Mouse (Mus musculus): Measurements from ENCODE around the gene Cep131. TPM values are rescaled to one million over a fixed set of nuclear protein-coding genes. Genes with fewer than 3 reads are reported as not detected.

The Cep131 gene
- polyA plus RNA-seq, 1 experiment = 12.2 TPM

DNA sequence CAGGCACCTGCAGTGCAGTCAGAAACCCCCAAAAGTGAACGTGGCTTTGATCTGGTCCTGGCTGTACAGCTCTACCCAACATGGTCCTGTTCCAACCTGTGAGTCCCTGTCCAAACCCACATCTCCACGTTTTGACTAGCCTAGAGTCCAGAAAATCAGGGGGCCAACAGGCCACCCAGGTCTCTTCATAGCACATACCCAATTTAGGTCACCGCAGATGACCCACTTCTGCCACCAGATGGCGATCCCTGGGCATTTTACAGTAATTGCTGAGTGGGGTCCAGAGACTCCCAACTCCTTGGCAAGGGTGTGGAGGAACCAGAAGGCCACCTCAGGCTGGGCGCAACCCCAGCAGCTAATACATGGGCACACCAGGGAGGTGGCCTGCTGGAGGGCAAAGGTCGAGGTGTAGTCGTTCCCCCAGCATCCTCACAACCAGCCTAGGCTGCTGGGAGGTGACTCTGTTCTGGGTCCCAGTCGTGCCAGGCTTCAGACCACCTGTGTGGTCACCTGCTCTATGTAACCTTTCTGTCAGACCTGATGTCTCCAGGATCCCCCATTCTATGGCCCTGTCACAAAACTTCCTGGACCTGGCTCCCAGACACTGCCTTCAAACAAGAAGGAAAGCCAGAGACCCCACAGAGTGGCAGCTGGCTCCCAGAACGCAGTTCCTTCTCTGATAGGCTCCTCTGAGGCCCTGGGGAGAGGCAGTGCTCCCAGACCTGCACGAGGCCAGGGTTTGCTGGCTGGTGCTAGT is 56.3 kb downstream of the Cep131 start:
- Histone ChIP-seq H3K36me3 (ENCODE audit: control insufficient read depth, insufficient read depth, low read length, poor library complexity, severe bottlenecking) (no peaks in the 10 kb centered on the region), H3K27me3 (ENCODE audit: control insufficient read depth, insufficient read depth, low read length, poor library complexity, severe bottlenecking) (no peaks in the 10 kb centered on the region), H3K4me1 (ENCODE audit: control insufficient read depth, insufficient read depth, low read length) (peaks cover 2% of the 10 kb centered on the region), H3K9ac (ENCODE audit: low read depth, poor library complexity, severe bottlenecking) (no peak overlapping the region), H3K4me3 (ENCODE audit: low read depth, low read length) (no peak overlapping the region), H3K9me3 (replicated peaks; ENCODE audit: control insufficient read depth, insufficient read depth, low read length, poor library complexity, severe bottlenecking) (no peaks in the 10 kb centered on the region), H3K27ac (ENCODE audit: insufficient read depth, low read length) (no peak overlapping the region)
- no peak for TF ChIP-seq POLR2A (IDR thresholded peaks at IDR 0.05; ENCODE audit: insufficient read depth, low read length)
- peak; percentile 63 for TF ChIP-seq CTCF (IDR thresholded peaks at IDR 0.05; ENCODE audit: low read depth, low read length)
- no peak for TF ChIP-seq EP300 (IDR thresholded peaks at IDR 0.05; ENCODE audit: insufficient read depth, low read depth, low read length)

DNA sequence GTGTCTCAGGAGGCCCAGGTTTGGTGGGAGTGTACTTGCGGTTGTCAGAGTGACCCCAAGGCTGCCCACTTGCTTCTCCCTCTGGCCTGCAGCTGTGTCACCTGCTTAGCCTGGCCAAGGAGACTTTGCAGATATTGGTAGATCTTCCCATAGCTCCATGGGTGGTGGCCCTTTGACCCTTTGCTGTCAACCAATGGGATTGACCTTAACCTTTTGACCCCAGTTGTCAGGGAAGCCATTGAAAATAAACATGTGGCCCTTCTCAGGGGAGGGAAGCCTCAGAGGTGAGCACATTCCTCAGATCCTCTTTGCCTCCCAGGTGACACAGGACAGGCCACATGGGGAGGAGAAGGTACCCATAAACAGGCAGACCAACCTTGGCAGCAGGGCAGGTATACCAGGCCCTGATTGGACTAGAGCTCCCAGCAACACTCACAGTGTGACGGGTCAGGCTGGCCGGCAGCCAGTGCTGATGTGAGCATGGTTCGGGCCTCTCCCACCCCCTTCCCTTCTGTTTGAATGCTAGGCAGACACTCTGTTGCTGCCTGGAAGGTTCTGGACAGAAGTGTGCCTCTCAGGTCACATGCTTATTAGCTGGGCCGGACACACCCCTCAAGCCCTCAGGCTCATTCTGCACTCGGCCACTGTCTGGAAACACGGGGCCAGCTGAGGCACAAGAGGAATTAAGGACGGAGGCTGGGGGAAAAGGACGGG is 57.0 kb downstream of the Cep131 start:
- Histone ChIP-seq H3K4me3 (ENCODE audit: low read depth, low read length) (no peak overlapping the region), H3K27ac (ENCODE audit: insufficient read depth, low read length) (no peak overlapping the region), H3K4me1 (ENCODE audit: control insufficient read depth, insufficient read depth, low read length) (peaks cover 2% of the 10 kb centered on the region), H3K27me3 (ENCODE audit: control insufficient read depth, insufficient read depth, low read length, poor library complexity, severe bottlenecking) (no peaks in the 10 kb centered on the region), H3K36me3 (ENCODE audit: control insufficient read depth, insufficient read depth, low read length, poor library complexity, severe bottlenecking) (no peaks in the 10 kb centered on the region), H3K9ac (ENCODE audit: low read depth, poor library complexity, severe bottlenecking) (no peak overlapping the region), H3K9me3 (replicated peaks; ENCODE audit: control insufficient read depth, insufficient read depth, low read length, poor library complexity, severe bottlenecking) (no peaks in the 10 kb centered on the region)
- TF ChIP-seq CTCF (IDR thresholded peaks at IDR 0.05; ENCODE audit: low read depth, low read length) (no peak), EP300 (IDR thresholded peaks at IDR 0.05; ENCODE audit: insufficient read depth, low read depth, low read length) (peak; percentile 41; the same call in 1 of the 2 replicates)

DNA sequence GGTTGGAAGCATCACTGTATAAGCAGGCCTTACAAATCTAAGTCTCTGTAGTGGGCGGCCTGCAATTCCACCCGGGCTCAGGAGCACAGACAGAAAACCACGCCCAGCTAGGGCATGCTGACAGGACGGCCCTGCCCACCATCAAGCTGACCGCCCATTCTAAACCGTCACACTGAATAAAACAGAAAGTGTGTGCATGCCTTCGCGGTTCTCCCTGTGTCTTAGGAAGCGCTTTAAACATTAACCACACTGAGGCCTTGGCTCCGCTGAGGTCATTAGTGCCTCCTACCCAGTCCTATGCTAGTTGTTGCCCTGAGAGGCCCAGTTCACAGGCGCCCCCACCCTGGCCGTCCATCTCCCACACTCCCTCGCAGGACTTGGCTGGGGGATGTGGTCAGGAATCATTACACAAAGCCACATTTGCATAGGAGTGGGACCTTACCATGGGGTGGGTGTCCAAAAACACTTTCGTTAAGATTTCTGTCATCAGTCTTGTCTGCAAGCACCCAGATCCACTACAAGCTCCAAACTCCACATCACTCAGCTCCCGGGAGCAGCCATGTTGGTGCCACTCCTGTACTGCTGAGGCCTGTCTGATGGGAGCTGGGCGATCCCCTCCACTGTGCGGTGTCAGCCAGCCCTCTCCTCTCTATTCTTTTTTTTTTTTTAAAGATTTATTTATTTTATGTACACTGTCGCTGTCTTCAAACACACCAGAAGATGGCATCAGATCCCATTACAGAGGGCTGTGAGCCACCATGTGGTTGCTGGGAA is 58.1 kb downstream of the Cep131 start:
- TF ChIP-seq CTCF (IDR thresholded peaks at IDR 0.05; ENCODE audit: low read depth, low read length) = no peak
- no peak overlapping the region for H3K4me3 ChIP-seq (ENCODE audit: low read depth, low read length)
- H3K27me3 ChIP-seq (ENCODE audit: control insufficient read depth, insufficient read depth, low read length, poor library complexity, severe bottlenecking) = no peaks in the 10 kb centered on the region
- no peak overlapping the region for H3K27ac ChIP-seq (ENCODE audit: insufficient read depth, low read length)
- no peaks in the 10 kb centered on the region for H3K9me3 ChIP-seq (replicated peaks; ENCODE audit: control insufficient read depth, insufficient read depth, low read length, poor library complexity, severe bottlenecking)
- H3K9ac ChIP-seq (ENCODE audit: low read depth, poor library complexity, severe bottlenecking) = no peak overlapping the region
- H3K4me1 ChIP-seq (ENCODE audit: control insufficient read depth, insufficient read depth, low read length) = peaks cover 2% of the 10 kb centered on the region
- no peaks in the 10 kb centered on the region for H3K36me3 ChIP-seq (ENCODE audit: control insufficient read depth, insufficient read depth, low read length, poor library complexity, severe bottlenecking)

DNA sequence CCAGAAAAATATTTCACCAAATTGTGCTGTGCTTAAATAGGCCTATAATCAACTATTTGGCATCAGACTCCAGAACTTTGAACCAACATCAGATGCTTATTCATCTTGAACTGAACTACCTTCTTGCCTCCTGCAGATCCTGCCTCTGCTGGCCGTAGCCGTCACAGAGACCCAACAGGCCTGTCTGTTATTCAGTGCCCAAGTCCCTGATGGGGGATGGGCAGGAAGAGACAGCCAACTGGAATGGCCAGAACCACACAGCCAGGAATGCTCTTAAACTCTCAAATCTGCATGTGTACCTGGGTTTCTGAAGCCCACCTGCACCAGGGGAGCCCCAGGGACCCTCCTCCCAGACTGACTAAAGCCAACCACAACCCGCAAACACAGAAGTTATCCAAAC is 59.7 kb downstream of the Cep131 start:
- Histone ChIP-seq H3K9me3 (replicated peaks; ENCODE audit: control insufficient read depth, insufficient read depth, low read length, poor library complexity, severe bottlenecking) (no peaks in the 10 kb centered on the region), H3K4me1 (ENCODE audit: control insufficient read depth, insufficient read depth, low read length) (peaks cover 2% of the 10 kb centered on the region), H3K27ac (ENCODE audit: insufficient read depth, low read length) (no peak overlapping the region), H3K27me3 (ENCODE audit: control insufficient read depth, insufficient read depth, low read length, poor library complexity, severe bottlenecking) (no peaks in the 10 kb centered on the region), H3K36me3 (ENCODE audit: control insufficient read depth, insufficient read depth, low read length, poor library complexity, severe bottlenecking) (no peaks in the 10 kb centered on the region), H3K9ac (ENCODE audit: low read depth, poor library complexity, severe bottlenecking) (no peak overlapping the region), H3K4me3 (ENCODE audit: low read depth, low read length) (no peak overlapping the region)
- TF ChIP-seq EP300 (IDR thresholded peaks at IDR 0.05; ENCODE audit: insufficient read depth, low read depth, low read length) (no peak), POLR2A (IDR thresholded peaks at IDR 0.05; ENCODE audit: insufficient read depth, low read length) (no peak), CTCF (IDR thresholded peaks at IDR 0.05; ENCODE audit: low read depth, low read length) (no peak)

DNA sequence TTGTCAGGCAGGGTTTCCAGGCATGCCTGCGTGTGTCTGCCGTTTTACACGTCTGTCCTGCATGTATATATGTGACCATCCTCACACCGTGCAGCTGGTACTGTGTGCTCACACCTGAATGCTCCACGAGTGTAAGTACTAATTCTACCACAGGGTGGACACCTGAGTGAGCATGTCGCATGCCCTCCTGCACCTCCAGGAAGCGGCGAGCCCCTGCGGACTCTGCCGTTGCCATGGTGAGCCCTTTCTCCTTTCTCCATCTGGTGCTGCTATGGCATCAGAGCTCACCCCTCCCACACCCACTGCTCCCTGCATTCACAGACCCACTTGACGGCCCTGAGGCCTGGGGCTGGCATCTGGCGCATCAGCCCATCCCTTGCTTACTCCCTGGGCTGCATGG is 63.8 kb downstream of the Cep131 start:
- no peak for TF ChIP-seq POLR2A (IDR thresholded peaks at IDR 0.05; ENCODE audit: insufficient read depth, low read length)
- TF ChIP-seq EP300 (IDR thresholded peaks at IDR 0.05; ENCODE audit: insufficient read depth, low read depth, low read length) = no peak
- TF ChIP-seq CTCF (IDR thresholded peaks at IDR 0.05; ENCODE audit: low read depth, low read length) = no peak
- no peak overlapping the region for H3K4me3 ChIP-seq (ENCODE audit: low read depth, low read length)
- H3K9me3 ChIP-seq (replicated peaks; ENCODE audit: control insufficient read depth, insufficient read depth, low read length, poor library complexity, severe bottlenecking) = no peaks in the 10 kb centered on the region
- no peak overlapping the region for H3K9ac ChIP-seq (ENCODE audit: low read depth, poor library complexity, severe bottlenecking)
- H3K27ac ChIP-seq (ENCODE audit: insufficient read depth, low read length) = no peak overlapping the region
- H3K27me3 ChIP-seq (ENCODE audit: control insufficient read depth, insufficient read depth, low read length, poor library complexity, severe bottlenecking) = no peaks in the 10 kb centered on the region
- no peaks in the 10 kb centered on the region for H3K4me1 ChIP-seq (ENCODE audit: control insufficient read depth, insufficient read depth, low read length)
- H3K36me3 ChIP-seq (ENCODE audit: control insufficient read depth, insufficient read depth, low read length, poor library complexity, severe bottlenecking) = no peaks in the 10 kb centered on the region

DNA sequence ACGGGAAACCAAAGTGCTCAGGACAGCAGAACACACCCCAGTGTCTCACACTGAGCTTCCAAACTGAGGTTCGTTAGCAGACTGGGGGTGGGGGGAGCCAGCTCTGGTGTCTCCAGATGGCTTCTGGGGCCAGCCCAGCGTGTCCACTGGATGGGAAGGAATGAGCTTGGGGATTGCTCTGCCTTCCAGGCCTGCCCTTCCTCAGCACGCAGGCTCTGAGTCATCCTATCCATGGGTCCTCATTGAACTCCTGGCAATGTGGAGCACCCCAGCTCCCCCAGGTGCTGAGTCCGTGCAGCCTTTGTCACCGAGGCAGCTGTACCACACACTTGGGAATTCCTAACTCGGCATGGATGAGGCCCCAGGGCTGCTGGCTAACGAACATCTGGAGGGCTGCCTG is 64.4 kb downstream of the Cep131 start:
- H3K4me1 ChIP-seq (ENCODE audit: control insufficient read depth, insufficient read depth, low read length) = no peaks in the 10 kb centered on the region
- H3K27me3 ChIP-seq (ENCODE audit: control insufficient read depth, insufficient read depth, low read length, poor library complexity, severe bottlenecking) = no peaks in the 10 kb centered on the region
- H3K9ac ChIP-seq (ENCODE audit: low read depth, poor library complexity, severe bottlenecking) = no peak overlapping the region
- TF ChIP-seq CTCF (IDR thresholded peaks at IDR 0.05; ENCODE audit: low read depth, low read length) (no peak), EP300 (IDR thresholded peaks at IDR 0.05; ENCODE audit: insufficient read depth, low read depth, low read length) (no peak), POLR2A (IDR thresholded peaks at IDR 0.05; ENCODE audit: insufficient read depth, low read length) (no peak)
- no peak overlapping the region for H3K27ac ChIP-seq (ENCODE audit: insufficient read depth, low read length)
- H3K36me3 ChIP-seq (ENCODE audit: control insufficient read depth, insufficient read depth, low read length, poor library complexity, severe bottlenecking) = no peaks in the 10 kb centered on the region
- no peaks in the 10 kb centered on the region for H3K9me3 ChIP-seq (replicated peaks; ENCODE audit: control insufficient read depth, insufficient read depth, low read length, poor library complexity, severe bottlenecking)
- no peak overlapping the region for H3K4me3 ChIP-seq (ENCODE audit: low read depth, low read length)
